Comparison of ENCODE assay signal across 8 mouse cellular contexts in the genomic region with DNA sequence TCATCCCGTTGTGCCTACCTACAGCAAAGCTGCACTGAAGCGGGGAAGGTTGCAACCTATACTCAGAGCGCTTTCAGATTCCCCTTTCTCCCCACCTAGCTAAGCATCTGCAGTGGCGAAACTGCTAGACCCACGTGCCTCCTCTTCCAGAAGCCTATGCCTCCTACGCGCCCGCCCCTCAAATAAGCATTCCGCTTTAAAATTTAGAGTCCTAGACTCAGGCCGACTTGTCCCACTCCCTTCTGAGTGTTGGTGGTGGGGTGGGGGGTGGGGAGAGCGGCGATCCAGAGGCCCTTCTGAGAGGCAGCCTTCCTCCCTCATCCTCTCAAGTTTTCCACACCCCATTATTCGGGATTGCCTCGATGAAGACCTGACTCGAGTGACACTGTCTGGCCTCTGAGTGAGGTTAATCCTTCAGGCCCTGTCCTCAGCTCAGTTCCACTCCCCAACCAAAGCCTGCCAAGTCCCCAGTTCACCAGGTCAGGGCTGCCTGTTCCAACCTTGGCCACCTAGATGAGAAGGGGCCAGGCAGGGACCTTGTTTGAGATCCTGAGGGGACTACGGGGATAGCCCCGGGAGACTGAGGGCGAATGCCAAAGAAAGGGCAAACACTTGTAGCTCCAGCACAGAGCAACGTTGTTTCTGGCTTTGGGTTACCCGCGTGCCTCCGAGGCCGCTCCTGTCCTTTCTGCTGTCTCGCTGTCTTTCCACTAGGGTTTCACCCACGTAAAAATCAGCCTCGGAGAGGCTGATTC. TPM values are rescaled to one million over a fixed set of nuclear protein-coding genes. Genes with fewer than 3 reads are reported as not detected.
DNase-seq lines count a peak whose midpoint lies in the region; ATAC-seq and TF ChIP-seq lines count a peak whose summit lies in the region.

No protein-coding gene starts in this region.

- H3K36me3 ChIP-seq in forebrain, embryonic 15.5 days, result peaks cover 5% of the 10 kb centered on the region
- H3K36me3 ChIP-seq in liver, postnatal 0 days (replicated peaks; ENCODE audit: insufficient read depth, low read length), result peaks cover 4% of the 10 kb centered on the region; the same call in 1 of the 2 replicates

- no peaks in the 10 kb centered on the region for H3K27me3 ChIP-seq in forebrain, embryonic 15.5 days
- H3K27me3 ChIP-seq in liver, postnatal 0 days (ENCODE audit: insufficient read depth, low read length), result peaks cover 62% of the 10 kb centered on the region

- ATAC-seq in frontal cortex, adult (ENCODE audit: low TSS enrichment), result peak; percentile 43; the same call in 1 of the 2 replicates
- ATAC-seq in forebrain, embryonic 15.5 days (replicated peaks), result no peak
- no peak for ATAC-seq in liver, postnatal 0 days

- peaks cover 56% of the 10 kb centered on the region for H3K4me1 ChIP-seq in forebrain, embryonic 15.5 days
- H3K4me1 ChIP-seq in liver, postnatal 0 days (ENCODE audit: insufficient read depth), result peaks cover 11% of the 10 kb centered on the region

- no peaks in the 10 kb centered on the region for H3K9me3 ChIP-seq in forebrain, embryonic 15.5 days
- no peaks in the 10 kb centered on the region for H3K9me3 ChIP-seq in liver, postnatal 0 days (ENCODE audit: low read length)

- H3K4me3 ChIP-seq in forebrain, embryonic 15.5 days, result peak overlapping the region; percentile 36
- H3K4me3 ChIP-seq in liver, postnatal 0 days (ENCODE audit: low read depth, low read length), result peak overlapping the region; percentile 5; the same call in 1 of the 2 replicates

- TF ChIP-seq EP300 in liver, postnatal 0 days (IDR thresholded peaks at IDR 0.05; ENCODE audit: low read depth), result no peak

- DNase-seq in frontal cortex, postnatal 36 days (ENCODE audit: low spot score in 2 of 2), result no peak
- peak; percentile 19 for DNase-seq in A20 (ENCODE audit: low read depth, low spot score)
- DNase-seq in liver, postnatal 0 days, result no peak
- no peak for DNase-seq in frontal cortex, postnatal 25 days (ENCODE audit: low spot score in 2 of 2)
- no peak for DNase-seq in c-Kit-positive CD71-positive TER-119-positive erythroid progenitor cells, embryonic 14.5 days (ENCODE audit: low spot score)
- no peak for DNase-seq in right cerebral cortex, postnatal 25 days

- H3K9ac ChIP-seq in forebrain, embryonic 15.5 days (replicated peaks), result peak overlapping the region; percentile 40
- H3K9ac ChIP-seq in liver, postnatal 0 days (replicated peaks), result no peak overlapping the region

- H3K27ac ChIP-seq in forebrain, embryonic 15.5 days (replicated peaks), result no peak overlapping the region
- H3K27ac ChIP-seq in liver, postnatal 0 days (ENCODE audit: low read depth), result no peak overlapping the region

- TF ChIP-seq CTCF in liver, postnatal 0 days (IDR thresholded peaks at IDR 0.05; ENCODE audit: low read depth), result no peak

- peak overlapping the region; percentile 69 for H3K4me2 ChIP-seq in forebrain, embryonic 15.5 days (replicated peaks)
- no peak overlapping the region; the same call in 1 of the 2 replicates for H3K4me2 ChIP-seq in liver, postnatal 0 days (ENCODE audit: low read depth, low read length)

- 7% methylated on average over 26 of the region's 26 CpGs for WGBS in forebrain, embryonic 15.5 days
- 5% methylated on average over 26 of the region's 26 CpGs for WGBS in liver, postnatal 0 days (ENCODE audit: insufficient replicate concordance)

RNA-seq across cellular contexts. Expression of gene Crabp2, which starts 1.2 kb away (rescaled TPM):
- 14.9 and 18.4 TPM in 2 replicates for polyA plus RNA-seq in forebrain, embryonic 15.5 days (2015; fragmentation: Nextera tagmentation; extraction: Ambion mirVana)
- not detected in 2 replicates for polyA plus RNA-seq in liver, postnatal 0 days (2015; fragmentation: Nextera tagmentation; extraction: Ambion mirVana)

RNA-seq across cellular contexts. Expression of gene Rrnad1, which starts 16.7 kb away (rescaled TPM):
- polyA plus RNA-seq in forebrain, embryonic 15.5 days (2015; fragmentation: Nextera tagmentation; extraction: Ambion mirVana), result 20.1 and 20.2 TPM in 2 replicates
- polyA plus RNA-seq in liver, postnatal 0 days (2015; fragmentation: Nextera tagmentation; extraction: Ambion mirVana), result 4.3 TPM in 2 replicates

RNA-seq across cellular contexts. Expression of gene Isg20l2, which starts 17.1 kb away (rescaled TPM):
- 49.7 and 50.0 TPM in 2 replicates for polyA plus RNA-seq in forebrain, embryonic 15.5 days (2015; fragmentation: Nextera tagmentation; extraction: Ambion mirVana)
- 12.3 and 13.2 TPM in 2 replicates for polyA plus RNA-seq in liver, postnatal 0 days (2015; fragmentation: Nextera tagmentation; extraction: Ambion mirVana)

RNA-seq across cellular contexts. Expression of gene Nes, which starts 23.6 kb away (rescaled TPM):
- polyA plus RNA-seq in forebrain, embryonic 15.5 days (2015; fragmentation: Nextera tagmentation; extraction: Ambion mirVana), result 50.0 and 56.7 TPM in 2 replicates
- 0.83 and 0.95 TPM in 2 replicates for polyA plus RNA-seq in liver, postnatal 0 days (2015; fragmentation: Nextera tagmentation; extraction: Ambion mirVana)

RNA-seq across cellular contexts. Expression of gene Mrpl24, which starts 27.9 kb away (rescaled TPM):
- polyA plus RNA-seq in forebrain, embryonic 15.5 days (2015; fragmentation: Nextera tagmentation; extraction: Ambion mirVana), result 62.7 and 68.2 TPM in 2 replicates
- 50.3 and 54.1 TPM in 2 replicates for polyA plus RNA-seq in liver, postnatal 0 days (2015; fragmentation: Nextera tagmentation; extraction: Ambion mirVana)

Comparison
In these comparisons a context has a peak if more than half of its experiments do, and no peak if none do; other contexts are left out.
1. RNA of gene Crabp2, which starts 1.2 kb away (polyA plus RNA-seq): 14.9 to 18.4 TPM in forebrain, embryonic 15.5 days; not detected in liver, postnatal 0 days; every median in the first group is over 10 times any median in the second.